Mouse (Mus musculus) adrenal gland, adult 10 weeks (tissue): ENCODE measurements around the gene Med14. TPM values are rescaled to one million over a fixed set of nuclear protein-coding genes. Genes with fewer than 3 reads are reported as not detected.

Experiments used
- polyA plus RNA-seq: library from polyadenylated mRNA; stranded (reverse); fragments of 350-450 nt; fragmentation: Illumina TruSeq; extraction: RNeasy Lipid Tissue Mini Kit (QIAGEN cat#74804); gene quantifications from one replicate; pipeline ENCODE4 v1.2.3, GENCODE M21; 2014; ENCODE audit warnings: low read depth, low replicate concordance

Gene Med14
- 32.6 TPM for polyA plus RNA-seq

DNA sequence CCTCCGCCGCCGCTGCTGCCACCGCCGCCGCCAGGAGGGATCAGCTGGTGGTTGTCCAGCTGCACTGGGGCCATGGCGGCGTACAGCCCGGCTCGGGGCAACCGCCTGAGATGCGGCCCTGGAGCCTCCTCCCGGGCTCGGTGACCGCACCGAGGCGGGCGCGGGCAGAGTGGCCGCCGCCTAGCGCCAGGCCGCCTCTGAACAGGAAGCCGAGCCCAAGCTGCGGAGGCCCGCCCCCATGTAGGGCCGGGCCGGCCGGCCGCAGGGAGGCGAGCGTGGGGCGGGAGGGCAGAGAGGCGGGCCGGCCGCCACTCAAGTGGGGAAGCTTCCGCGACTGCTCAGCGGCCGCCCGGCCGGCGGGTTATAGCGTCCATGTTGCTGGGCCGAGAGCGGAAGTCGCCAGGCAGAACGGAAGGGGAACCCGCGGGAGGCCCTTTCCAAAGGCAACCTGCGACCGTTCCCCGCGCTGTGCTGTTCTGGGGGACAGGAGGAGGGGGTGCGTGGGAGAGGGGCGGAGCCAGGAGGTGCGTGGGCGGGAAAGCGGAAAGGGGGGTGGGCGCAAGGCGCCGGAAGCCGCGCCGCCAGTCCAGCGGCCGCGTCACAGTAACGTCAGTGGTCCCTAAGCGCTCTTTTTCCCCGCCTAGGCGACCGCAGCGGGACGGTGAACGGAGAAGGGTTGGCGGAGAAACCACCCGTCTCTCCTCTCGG, at the start of gene Med14:
Gene Med14 (minus strand): TSS at position 448 of the 708 bp plus-strand sequence.

GRCm38 (mm10) chrX:12673054-12673775, 88.7 kb downstream of the Med14 start, which contains the start of gene 1810030O07Rik:
Gene 1810030O07Rik (minus strand): TSS chrX:12673668.

Other genes with a start within 250 kb of the Med14 start
- gene Atp6ap2, start 174.3 kb downstream of the Med14 start, polyA plus RNA-seq = 218 TPM
- gene 1810030O07Rik, start 88.4 kb downstream of the Med14 start, polyA plus RNA-seq = 82.5 TPM